Mouse (Mus musculus): ENCODE data around the gene Slc25a33. TPM values are rescaled to one million over a fixed set of nuclear protein-coding genes. Genes with fewer than 3 reads are reported as not detected.

Gene Slc25a33
- polyA plus RNA-seq (2014; fragmentation: Illumina TruSeq; extraction: RNeasy Lipid Tissue Mini Kit (QIAGEN cat#74804); ENCODE audit: low read depth, low replicate concordance), result 13.6 TPM

DNA sequence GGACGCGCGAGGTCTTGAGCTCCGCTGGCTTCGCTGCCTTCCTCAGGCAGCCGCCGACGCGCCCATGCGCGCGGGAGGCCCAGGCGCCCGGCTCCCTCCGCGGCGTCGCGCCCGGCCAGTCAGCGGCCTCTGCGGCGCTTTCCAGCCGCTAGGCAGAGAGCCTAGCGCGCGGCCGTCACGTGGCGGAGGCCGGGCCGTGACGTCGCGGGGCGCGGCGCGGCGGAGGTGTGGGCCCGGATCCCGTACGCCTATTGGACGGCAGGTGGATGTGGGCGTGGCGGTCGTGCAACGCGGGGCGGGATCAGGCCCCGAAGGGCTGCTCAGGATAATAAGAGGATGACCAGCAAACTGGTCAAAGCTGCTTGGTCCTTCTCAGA lies at the start of gene Slc25a33:
Gene Slc25a33 (minus strand): TSS at position 184 of the 377 bp plus-strand sequence.

DNA sequence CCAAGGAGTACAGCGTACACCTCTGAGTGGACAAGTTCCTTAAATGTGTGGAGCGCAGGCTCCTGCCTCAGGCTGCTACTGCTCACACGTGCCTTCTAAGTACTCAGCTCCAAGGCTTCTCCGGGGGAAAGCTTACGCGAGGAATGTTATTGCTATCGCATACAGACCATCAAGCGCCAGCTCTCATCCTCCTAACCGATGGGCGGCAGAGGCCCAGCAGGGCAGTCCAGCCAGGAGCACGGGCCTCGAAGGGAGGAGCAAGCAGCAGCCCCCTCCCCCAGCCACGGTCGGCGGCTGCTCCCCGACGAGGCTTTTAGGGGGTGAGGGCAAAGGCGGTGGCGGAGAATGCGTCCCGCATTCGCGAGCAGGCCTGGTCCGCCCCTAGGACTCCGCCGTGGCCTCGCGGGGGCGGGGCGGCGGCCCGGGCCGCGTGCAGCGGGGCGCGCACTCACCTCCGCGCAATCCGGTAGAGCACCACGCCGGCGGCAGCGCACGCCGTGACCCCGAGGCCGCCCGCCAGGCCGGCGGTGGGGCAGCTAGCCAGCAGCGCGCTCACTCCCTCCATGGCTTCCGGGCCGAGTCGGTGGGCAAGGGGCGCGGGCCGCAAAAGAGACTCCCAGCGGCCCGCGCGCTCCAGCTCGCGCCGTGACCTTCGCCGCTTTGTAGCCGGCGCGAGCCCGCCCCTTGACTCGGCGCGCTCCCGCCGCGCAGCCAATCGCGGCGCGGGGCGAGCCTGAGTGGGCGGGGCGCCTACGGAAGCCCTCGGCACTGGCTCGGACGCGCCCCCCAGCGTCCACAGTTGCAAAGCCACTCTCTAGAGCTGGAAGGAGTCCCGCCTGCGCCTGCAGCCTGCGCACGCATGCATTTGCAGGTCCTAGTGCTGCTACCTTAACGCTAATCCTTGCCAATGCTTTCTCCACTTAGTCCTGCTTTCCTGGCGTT lies 36.4 kb downstream of the Slc25a33 start, which contains the start of gene Tmem201:
Gene Tmem201 (minus strand): TSS at position 662 of the 942 bp plus-strand sequence.

DNA sequence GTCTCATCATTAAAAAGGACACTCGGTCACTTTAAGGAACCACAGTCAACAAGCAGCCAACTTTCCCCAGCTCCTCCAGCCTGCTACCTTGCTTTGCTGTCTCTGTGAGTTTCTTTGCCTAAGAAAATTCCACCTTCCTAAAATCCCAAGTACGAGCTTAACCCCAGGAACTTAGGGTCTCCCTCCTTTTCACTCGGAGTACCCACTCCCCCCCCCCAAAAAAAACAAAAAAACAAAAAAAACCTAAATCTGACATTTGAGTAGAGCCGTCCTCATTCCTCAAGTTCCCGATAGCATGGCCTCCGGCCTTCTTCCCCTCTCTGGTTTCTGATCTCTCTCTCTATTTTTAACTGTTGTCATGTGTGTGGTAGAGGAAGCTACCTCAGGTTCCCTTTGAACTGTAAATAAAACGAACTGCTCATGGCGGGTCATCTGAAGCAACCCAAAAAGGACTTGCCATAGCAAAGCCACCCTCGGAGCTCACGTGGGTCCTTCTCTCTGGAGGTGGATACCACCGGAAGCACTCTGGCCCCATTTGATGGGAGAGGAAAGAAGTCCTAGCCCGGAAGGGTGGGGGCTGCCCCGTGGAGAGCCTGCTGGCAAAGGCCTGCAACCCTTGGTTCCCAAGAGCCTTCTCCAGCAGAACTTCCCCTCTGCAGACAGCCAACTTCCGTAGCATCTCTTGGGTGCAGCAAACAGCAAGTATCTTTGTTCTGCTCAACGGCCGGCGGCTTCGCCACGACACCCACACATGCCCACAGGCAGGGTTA lies 71.7 kb downstream of the Slc25a33 start, which contains the start of gene Pik3cd:
Gene Pik3cd (minus strand): TSS at position 362 of the 770 bp plus-strand sequence.

Other genes with a start within 250 kb of the Slc25a33 start
- gene Clstn1, start 187.8 kb downstream of the Slc25a33 start, polyA plus RNA-seq (2014; fragmentation: Illumina TruSeq; extraction: RNeasy Lipid Tissue Mini Kit (QIAGEN cat#74804); ENCODE audit: low read depth, low replicate concordance), result 24.4 TPM
- not detected for gene Pik3cd, start 71.7 kb downstream of the Slc25a33 start, polyA plus RNA-seq (2014; fragmentation: Illumina TruSeq; extraction: RNeasy Lipid Tissue Mini Kit (QIAGEN cat#74804); ENCODE audit: low read depth, low replicate concordance)
- 1.2 TPM for gene Tmem201, start 36.2 kb downstream of the Slc25a33 start, polyA plus RNA-seq (2014; fragmentation: Illumina TruSeq; extraction: RNeasy Lipid Tissue Mini Kit (QIAGEN cat#74804); ENCODE audit: low read depth, low replicate concordance)
- gene Spsb1, start 180.8 kb upstream of the Slc25a33 start, polyA plus RNA-seq (2014; fragmentation: Illumina TruSeq; extraction: RNeasy Lipid Tissue Mini Kit (QIAGEN cat#74804); ENCODE audit: low read depth, low replicate concordance), result 5.7 TPM
- 17.9 TPM for gene H6pd, start 234.7 kb upstream of the Slc25a33 start, polyA plus RNA-seq (2014; fragmentation: Illumina TruSeq; extraction: RNeasy Lipid Tissue Mini Kit (QIAGEN cat#74804); ENCODE audit: low read depth, low replicate concordance)